Mouse (Mus musculus): Measurements from ENCODE around the gene Pycr2.
A peak's percentile ranks its signal among the peaks of the same experiment; 100 is the strongest.
"Not testable (repeated sequence)": the region's sequence is repeated elsewhere in the genome, so short reads cannot be mapped to it uniquely, and the experiment has no call there.

Gene Pycr2

GRCm38 (mm10) chr1:180905307-180905706 lies 1.2 kb downstream of the Pycr2 start:
- no peak for DNase-seq (ENCODE audit: low read depth, low spot score)

- no peak for DNase-seq (ENCODE audit: low read depth, low spot score)
Measured at GRCm38 (mm10) chr1:180905876-180906275, 1.8 kb downstream of the Pycr2 start.

GRCm38 (mm10) chr1:180906461-180907147 lies 2.5 kb downstream of the Pycr2 start:
- DNase-seq (ENCODE audit: low read depth, low spot score) = no peak

GRCm38 (mm10) chr1:180911138-180911537 lies 7.0 kb downstream of the Pycr2 start:
- DNase-seq (ENCODE audit: low read depth, low spot score) = peak; percentile 51

GRCm38 (mm10) chr1:180911653-180912287 lies 7.7 kb downstream of the Pycr2 start:
- no peak for DNase-seq (ENCODE audit: low read depth, low spot score)

- no peak for DNase-seq (ENCODE audit: low read depth, low spot score)
Measured at GRCm38 (mm10) chr1:180912792-180913191, 8.7 kb downstream of the Pycr2 start.

GRCm38 (mm10) chr1:180913797-180914196 lies 9.7 kb downstream of the Pycr2 start:
- no peak for DNase-seq (ENCODE audit: low read depth, low spot score)

- no peak for DNase-seq (ENCODE audit: low read depth, low spot score)
Measured at GRCm38 (mm10) chr1:180916425-180916824, 12.3 kb downstream of the Pycr2 start.

GRCm38 (mm10) chr1:180917053-180917452 lies 13.0 kb downstream of the Pycr2 start:
- DNase-seq (ENCODE audit: low read depth, low spot score) = no peak

DNA sequence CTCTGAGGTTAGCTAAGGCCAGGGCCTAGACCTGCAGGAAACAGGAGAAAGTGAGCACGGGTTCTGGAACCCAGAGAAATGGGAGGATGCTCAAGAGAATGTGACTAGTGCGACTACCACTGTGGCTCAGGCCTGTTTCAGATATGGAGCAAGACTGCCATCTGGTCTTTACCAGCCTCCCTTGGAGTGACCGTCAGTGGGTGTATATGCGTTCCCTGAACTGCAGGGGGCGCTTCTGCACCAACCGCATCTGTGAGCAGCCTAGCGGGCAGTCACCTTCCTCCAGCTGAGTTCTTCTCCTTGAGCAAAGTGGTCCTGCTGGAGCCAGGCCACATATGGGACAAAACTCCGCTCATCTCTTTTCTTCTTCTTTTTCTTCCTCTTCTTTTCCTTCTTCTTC lies 15.6 kb downstream of the Pycr2 start:
- DNase-seq (ENCODE audit: low read depth, low spot score) = peak; percentile 31

DNA sequence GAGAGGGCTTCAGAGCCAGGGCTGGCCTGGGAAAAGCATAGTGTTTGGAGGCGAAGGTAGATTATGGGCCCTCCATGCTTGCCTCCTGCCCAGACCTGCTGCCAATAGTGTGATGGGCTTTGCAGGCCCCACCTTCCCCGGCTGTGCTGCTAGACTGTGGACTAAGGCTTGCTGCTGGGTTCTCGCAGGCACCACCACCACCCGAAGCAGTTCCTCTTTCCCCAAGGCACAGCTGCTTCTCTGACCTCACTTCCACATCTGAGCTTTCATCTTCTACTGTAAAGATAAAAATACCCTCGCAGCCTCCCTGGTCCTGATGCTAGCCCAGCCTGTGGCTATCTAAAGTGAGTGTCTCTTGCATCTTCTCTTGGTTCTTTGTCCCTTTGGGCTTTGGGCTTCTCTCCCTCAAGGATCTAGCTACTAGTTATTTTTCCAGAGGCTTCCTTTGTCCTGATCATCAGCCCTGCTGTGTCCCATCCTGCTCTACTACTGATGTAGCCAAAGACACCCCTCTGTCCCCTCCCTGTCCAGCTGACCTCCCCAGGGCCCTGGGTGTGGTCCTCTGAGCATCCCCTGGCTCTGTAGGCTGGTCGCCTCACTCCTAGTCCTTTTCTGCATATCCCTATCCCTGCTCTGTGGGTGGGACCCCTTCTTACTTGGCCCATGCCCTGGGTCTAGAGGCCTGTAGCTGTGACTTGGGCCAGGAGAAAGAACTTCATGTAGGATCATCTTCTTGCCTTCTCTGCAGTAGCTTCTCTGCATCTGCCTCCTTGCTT lies 18.4 kb downstream of the Pycr2 start:
- peak; percentile 47 for DNase-seq (ENCODE audit: low read depth, low spot score)

GRCm38 (mm10) chr1:180924737-180925136 lies 20.6 kb downstream of the Pycr2 start:
- no peak for DNase-seq (ENCODE audit: low read depth, low spot score)

- DNase-seq (ENCODE audit: low read depth, low spot score) = no peak
Measured at GRCm38 (mm10) chr1:180926286-180926685, 22.2 kb downstream of the Pycr2 start.

GRCm38 (mm10) chr1:180929599-180929998 lies 25.5 kb downstream of the Pycr2 start:
- no peak for DNase-seq (ENCODE audit: low read depth, low spot score)

- DNase-seq (ENCODE audit: low read depth, low spot score) = peak; percentile 74
Measured at GRCm38 (mm10) chr1:180931106-180931505, 27.0 kb downstream of the Pycr2 start.

DNA sequence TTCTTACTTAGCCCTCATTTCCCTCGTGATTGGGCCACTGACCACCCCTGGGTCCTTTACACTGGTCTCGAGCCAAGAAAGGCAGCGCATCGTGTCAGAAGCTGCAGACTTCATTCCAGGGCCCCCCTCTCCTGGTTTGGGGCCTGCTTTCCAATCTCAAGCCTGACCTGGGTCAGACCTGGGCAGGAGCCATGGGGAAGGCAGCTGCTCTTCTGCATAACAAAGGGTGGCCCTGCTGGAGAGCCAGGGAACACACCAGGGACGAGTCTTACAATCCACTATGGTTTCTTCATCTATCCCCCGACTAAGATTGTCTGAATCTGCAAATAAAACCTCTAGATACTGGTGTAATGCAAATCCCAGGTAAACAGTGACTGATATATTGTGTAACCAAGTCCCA lies 29.6 kb downstream of the Pycr2 start:
- DNase-seq (ENCODE audit: low read depth, low spot score) = no peak

- DNase-seq (ENCODE audit: low read depth, low spot score) = no peak
Measured at GRCm38 (mm10) chr1:180934467-180935419, 30.6 kb downstream of the Pycr2 start, which contains the start of gene Lefty1. TSS of gene Lefty1 (plus strand) at chr1:180935022.

- DNase-seq (ENCODE audit: low read depth, low spot score) = peak; percentile 60
Measured at GRCm38 (mm10) chr1:180936610-180937398, 32.7 kb downstream of the Pycr2 start.

GRCm38 (mm10) chr1:180937631-180938030 lies 33.5 kb downstream of the Pycr2 start:
- DNase-seq (ENCODE audit: low read depth, low spot score) = not testable (repeated sequence)

DNA sequence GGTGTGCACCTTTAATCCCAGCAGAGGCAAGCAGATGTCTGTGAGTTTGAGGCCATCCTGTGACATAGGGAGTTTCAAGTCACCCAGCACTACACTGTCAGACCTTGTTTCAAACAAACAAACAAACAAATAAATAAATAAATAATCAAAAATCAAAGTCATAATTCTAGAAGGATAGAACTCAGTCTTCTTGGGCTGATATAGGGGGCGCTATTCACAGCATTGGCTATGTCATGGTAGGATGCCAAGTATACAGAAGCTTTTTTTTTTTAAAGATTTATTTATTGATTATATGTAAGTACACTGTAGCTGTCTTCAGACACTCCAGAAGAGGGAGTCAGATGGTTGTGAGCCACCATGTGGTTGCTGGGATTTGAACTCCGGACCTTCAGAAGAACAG lies 34.7 kb downstream of the Pycr2 start:
- not testable (repeated sequence) for DNase-seq (ENCODE audit: low read depth, low spot score)
